Mouse (Mus musculus) ovary, postnatal 10 days (tissue): ENCODE measurements around the gene Thoc3.
"Not testable (repeated sequence)": the region's sequence is repeated elsewhere in the genome, so short reads cannot be mapped to it uniquely, and the experiment has no call there.

ENCODE experiments used
- DNase-seq: peaks from one replicate; pipeline ENCODE4 v3.0.0; 2022; ENCODE audit warnings: low spot score

The Thoc3 gene

DNA sequence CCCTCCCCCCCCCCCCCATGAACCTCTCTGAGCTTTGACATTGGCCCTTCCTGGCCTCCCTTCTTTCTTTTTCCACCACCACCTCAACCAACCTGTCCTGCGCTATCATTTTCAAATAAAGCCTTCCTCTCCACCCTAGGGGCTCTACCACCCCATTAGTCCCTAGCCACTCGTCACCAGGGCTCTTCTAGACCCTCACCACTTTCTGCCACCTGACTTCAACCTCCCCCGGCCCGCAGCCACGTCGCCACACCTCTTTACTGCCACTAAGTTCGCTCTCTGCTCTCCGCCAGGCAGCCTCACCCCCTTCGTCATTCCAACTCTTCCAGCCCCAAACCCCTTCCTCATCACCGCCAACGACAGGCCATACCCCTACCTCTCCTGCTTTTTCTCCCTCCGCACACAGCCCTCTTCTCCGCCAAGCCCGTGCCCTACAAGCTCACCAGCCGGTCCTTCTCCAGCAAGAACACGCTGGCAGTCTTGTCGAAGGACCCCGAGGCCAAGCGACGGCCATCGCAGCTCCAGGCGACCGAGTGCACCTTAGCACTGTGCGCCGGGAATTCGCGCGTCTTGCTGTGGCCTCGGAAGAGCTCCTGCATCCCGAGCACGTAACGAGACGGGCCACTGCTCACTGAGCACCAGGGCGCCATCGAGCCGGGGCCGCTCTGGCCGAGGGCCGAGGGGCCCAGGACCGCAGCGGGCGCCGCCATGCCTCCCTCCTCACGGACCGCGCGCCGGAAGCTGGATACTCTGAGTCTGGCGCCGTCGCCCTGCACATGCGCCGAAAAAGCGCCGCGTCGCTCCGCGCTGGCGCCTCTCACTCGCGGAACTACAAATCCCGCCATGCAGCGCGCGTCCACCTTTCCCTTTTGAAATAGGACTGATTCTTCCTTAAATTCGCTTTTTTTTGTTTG is at the start of gene Thoc3:
TSS of gene Thoc3 (minus strand) at position 752 of the 914 bp plus-strand sequence.
- peak; percentile 60 for DNase-seq

DNA sequence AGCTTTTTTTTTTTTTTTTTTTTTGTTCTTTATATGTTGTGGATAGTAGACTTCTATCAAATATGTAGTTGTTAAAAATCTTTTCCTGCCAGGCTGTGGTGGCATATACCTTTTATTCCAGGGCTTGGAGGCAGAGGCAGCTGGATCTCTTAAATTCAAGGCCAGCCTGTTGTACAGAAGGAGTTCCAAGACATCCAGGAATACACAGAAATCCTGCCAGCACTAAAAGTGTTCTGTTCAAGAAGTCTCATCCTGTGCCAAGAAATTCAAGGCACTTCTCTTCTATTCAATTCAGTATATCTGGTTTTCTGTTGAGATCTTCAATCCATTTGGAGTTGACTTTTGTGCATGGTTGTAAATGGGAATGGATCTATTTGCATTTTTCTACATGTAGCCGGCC is 37.3 kb upstream of the Thoc3 start:
- no peak for DNase-seq

DNA sequence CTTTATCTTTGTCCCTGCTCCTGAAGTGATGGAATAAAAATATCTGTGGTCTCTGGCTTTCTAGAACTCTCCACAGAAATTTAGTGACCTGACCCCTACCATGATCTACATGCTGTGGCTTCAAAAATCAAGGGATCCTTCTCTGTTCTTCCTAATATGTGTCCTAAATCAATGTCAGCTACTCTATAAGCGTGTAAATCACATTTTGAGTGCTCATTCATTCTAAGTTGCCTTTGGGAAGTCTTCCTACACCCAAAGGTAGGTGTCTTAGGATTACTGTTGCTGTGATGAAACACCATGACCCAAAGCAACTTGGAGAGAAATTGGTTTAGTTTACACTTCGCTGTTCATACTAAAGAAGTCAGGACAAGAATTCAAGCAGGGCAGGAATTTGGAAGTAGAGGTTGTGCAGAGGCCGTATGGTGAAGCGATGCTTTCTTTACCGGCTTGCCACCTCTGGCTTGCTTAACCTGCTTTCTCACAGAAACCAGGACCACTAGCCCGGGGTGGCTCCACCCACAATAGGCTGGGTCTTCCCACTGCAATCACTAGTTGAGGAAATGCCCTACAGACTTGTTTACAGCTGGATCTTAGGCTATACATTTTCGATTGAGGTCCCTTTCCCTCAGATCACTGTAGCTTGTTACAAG is 36.1 kb upstream of the Thoc3 start:
- DNase-seq: no peak

DNA sequence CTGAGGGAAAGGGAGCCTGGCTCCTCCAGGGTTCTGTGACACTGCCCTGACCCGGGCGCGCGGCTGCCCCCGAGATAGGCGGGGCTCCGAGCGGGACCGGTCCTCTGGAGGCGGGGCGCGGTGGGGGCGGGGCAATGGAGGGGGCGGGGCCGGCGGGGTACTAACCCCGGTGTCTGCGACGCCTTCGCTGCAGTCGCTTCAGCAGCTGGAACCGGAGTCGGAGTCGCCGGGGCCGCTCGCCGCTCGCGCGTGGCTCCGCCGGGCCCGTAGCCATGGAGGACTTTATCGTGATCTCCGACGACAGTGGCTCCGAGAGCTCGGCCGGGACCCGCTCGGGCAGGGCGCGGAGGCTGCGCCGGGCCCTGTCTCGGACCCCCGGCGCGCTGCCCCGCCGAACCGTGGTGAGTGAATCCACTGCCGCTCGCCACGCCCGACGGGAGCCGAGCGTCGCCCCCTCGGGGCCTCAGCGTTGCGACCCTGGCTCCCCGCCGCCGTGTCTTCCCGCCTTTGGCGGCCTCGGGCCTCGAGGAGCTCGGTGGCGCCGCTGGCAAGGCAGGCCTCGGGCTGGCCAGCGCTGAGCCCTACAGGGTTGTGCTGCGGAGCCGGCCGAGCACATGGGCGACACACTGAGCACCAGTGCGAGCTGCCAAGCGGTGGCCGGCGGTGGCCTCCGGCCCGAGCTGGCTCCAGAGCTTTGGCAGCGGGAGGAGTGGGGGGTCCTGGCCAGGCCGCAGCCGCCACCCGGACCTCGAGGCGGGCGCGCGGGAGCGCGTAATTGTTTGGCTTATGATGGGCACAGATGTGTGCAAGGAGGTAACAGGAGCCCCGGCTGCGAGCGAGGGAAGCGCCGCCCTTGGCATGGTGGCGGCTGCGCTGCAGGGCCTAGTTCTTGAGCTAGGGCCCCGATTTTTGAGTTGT is 35.2 kb upstream of the Thoc3 start, which contains the start of gene Simc1:
TSS of gene Simc1 (plus strand) at position 176 of the 918 bp plus-strand sequence.
- DNase-seq: peak; percentile 53

DNA sequence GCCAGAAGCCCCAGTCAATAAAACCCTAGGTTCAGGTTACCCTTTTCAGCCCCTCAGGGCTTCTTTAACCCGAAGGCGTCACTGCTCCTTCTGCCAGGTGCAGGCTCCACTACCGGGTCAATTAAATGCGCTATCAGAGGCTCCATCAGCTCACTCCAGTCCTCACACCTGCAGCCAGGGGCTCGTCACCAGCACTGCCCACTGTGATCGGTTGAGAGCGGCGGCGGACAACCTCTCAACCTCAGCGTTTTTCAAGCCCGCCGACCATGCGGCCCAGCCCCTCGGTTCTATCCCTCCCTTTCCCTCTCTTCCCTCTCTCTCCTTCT is 34.6 kb upstream of the Thoc3 start:
- DNase-seq: no peak

DNA sequence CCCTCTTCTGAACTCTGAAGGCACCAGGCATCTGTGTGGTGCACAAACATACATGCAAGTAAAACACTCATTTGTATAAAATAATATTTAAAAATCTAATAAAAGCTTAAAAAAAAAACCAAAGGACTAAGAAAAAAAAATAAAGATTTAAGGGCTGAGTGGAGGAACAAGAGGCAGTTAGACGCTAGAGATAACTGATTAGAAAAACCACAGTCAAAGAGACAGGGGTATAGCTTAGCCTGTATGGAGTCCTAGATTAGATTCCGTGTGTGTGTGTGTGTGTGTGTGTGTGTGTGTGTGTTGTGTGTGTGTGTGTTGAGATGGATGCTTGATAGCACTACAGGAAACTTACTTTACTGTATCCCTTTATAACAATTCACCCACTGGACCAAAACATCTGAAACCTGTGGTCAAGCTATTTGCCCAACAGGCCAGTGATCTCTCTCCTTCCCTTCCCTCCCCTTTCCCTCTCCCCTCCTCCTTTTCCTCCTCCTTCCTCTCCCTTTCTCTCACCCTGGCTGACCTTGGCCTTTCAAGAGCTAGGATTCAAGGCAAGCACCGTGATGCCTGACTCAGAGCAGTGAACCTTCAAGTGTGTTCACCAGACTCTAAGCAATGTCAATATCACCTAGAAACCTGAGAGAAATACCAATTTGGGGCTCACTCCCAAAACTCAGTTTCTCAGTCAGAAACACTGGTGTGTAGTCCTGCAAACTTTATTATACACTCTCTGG is 33.5 kb upstream of the Thoc3 start:
- no peak for DNase-seq

DNA sequence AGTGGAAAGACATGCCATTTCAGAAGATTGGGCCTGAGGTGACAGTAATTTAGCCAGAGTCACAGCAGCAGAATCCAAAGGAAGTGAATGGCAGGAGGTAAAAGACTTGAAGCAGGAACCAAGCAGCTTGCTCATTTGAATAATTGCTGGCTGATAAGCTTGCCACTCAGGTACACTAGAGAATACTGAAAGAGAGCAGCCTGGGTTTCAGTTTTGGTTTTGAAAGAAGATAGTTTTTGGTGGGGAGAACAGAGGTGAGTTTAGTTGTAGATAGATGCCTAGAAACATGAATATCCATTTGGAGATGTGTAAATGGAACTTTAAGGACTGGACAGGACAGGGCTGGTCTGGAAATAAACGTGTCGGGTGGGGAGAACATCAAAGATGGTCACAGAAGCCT is 32.7 kb upstream of the Thoc3 start:
- no peak for DNase-seq

DNA sequence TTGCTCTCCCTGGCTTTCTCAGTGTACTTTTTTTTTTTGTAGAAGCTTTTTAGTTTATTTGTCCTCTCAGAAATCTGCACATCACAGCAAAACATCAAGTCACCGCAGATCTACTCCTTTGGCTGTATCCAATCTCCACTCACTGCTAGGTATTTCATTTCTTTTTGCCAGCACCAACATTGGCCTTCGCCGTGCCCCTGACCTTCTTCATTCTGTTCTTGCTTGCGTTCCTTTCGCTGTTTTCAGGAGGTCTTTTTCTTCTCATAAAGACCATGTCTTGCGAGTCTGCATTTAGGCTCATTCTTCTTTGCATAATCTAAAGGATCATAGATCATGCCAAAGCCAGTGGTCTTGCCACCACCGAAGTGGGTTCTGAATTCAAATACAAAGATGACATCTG is 30.9 kb upstream of the Thoc3 start:
- DNase-seq: not testable (repeated sequence)

DNA sequence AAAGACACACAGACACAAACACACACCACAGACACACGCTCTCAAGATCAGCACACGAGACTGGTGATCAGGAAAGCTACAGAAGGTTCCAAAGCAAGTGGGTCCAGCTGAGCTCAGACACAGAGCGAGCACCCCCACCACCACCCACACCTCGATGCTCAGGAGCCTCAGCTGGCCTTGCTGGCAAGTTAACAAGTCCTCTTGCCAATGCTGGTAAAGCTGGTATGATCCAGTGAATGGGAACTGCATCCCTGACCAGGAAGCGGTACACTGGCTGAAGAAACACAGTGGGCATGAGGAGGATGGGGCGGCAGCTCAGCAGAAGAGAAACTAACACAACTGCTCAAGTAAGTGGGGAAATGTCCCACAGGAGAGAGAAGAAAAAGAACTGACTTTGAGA is 22.7 kb upstream of the Thoc3 start:
- no peak for DNase-seq

DNA sequence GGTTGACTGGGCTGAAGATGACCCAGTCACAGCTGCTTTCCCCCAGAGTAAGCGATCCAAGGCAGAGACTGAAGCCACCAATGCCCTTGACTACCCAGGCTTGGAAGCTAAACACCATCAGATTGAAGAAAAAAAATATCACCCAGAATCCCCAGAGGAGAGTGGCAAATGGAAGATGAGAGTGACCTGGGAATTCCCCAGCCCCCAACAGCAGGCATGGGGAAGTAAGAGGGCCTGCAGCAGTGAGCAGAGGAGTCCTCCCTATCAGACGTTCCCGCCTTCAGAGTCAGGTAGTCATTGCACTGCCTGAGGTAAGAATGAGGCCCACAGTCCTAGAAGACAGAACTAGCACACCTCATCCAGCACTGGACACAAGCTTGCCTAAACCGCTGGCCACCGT is 21.8 kb upstream of the Thoc3 start:
- DNase-seq: no peak

DNA sequence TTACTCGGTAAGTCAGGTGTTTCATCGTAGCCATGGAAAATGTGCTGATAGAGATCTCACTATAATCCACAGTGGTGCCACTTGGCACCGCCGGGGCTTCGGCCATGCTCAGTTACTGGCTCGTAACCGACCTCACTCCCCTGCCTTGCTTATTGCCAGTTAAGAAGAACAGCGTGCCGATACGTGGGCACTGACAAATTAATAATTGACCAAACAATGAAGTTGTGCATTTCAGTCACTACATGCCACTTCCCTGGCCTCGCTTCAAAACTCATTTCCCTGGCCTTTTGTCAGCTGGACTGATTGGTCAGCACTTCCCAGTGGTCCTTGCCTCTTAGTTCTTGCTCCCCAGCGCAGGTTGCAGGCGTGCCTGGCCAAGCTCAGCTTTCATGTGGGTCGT is 12.8 kb upstream of the Thoc3 start:
- no peak for DNase-seq

DNA sequence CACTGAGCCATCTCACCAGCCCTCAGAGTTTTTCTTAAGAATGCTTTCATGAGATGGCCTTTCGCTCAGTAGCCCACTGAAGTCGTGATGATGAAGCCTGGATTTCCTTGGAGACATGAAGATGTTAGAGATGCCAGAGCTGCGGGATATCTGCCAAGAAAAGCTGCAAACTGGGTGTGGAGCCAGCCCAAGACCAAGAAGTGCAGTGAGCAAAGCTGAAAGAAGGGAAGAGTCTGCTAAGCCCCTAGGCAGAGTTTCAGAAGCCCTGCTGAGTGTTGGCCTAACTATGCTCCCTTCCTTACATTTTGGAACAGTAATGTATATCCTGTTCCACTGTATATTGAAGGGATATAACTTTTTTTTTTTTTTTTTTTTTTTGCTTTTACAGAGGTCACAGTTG is 10.6 kb upstream of the Thoc3 start:
- no peak for DNase-seq

DNA sequence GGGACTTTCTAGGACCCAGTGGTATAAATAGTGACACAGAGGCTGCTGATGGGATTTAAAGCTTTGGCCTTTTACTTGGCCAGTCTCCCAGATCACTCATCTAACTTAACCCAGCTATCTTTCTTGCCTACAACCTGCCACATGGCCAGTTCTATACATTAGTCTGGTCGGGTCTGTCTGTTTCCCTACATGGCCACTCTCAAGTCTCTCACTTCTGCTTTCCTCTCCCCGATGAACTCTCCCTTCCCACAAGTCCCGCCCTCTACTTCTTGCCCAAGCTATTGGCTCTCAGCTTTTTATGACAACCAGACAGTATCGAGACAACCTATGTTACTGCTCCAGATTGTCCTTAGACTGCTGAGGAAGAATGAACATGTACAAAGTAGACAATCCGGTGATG is 7.1 kb upstream of the Thoc3 start:
- DNase-seq: no peak

DNA sequence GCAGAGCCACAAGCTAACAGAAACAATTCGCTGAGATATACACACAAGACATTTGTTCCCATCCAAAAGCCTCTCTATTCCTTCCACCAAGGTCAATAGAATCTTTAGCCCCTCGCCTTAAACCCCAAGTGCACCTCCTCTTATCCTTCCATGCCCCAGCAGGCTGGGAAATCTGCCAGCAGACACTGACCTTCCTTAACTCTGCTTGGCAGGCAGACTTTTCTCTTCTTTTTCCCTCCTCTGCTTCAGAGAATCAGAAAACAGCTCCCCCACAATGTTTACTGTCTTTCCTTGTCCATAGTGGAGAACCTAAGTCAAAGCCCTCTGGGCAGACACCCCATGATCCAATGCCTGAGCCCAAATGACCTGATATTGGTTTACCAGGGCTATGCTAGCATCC is 6.3 kb upstream of the Thoc3 start:
- DNase-seq: no peak

DNA sequence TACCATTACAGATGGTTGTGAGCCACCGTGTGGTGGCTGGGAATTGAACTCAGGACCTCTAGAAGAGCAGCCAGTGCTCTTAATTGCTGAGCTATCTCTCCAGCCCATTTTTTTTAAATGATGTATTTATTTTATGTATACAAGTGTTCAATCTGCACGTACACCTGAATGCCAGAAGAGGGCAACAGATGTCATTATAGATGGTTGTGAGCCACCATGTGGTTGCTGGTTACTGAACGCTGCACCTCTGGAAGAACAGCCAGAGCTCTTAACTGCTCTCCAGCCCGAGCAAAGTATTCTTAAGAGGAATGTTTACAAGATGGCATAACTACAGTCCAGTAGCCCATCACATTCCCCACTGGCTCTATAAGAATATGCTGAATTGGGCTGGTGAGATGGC is 3.3 kb upstream of the Thoc3 start:
- no peak for DNase-seq

DNA sequence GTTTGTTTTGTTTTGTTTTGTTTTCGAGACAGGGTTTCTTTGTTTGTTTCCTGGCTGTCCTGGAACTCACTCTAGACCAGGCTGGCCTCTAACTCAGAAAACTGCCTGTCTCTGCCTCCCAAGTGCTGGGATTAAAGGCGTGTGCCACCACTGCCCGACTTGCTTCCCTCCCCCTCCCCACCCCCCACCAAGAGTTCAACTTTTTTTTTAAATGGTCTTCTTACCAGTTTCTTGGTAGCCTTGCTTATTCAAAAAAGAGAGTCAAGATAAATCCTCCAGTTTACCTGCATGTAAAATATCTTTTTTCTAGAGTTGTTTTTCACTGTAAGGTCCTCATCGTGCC is 334 bp upstream of the Thoc3 start:
- DNase-seq: no peak

DNA sequence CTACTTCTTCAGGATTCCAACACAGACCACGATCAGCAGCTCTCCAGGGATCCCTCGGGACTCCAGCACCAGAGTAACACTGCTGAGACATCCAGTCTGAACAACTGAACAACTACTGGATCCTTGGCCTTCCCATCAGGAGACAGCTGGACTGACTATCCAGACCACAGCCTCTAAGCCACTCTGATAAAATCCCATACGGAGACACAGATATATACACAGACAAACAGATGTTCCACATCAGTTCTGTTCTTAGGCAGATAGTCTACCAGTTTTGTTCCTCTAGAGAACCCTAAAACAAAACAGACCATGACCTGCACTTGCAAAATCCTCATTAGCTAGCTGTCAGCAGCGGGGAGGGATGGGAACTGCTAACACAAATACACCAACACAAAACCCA is 9.4 kb downstream of the Thoc3 start:
- DNase-seq: no peak

DNA sequence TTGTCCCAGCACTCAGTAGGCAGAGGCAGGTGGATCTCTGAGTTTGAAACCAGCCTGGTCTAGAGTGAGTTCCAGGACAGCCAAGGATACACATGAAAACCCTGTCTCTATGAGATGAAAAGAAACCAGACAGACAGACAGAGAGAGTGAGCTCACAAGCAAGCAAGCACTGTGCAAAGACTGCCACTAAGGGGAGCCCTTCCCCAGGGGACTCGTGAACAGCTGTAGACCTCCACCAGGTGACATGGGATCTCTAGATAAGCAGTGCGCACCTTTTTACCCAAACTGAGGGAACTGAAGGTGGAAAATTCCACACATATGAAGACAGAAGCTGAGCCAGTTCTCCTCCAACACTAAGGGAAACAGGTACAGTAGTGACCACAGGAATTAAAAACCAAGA is 11.6 kb downstream of the Thoc3 start:
- DNase-seq: no peak

DNA sequence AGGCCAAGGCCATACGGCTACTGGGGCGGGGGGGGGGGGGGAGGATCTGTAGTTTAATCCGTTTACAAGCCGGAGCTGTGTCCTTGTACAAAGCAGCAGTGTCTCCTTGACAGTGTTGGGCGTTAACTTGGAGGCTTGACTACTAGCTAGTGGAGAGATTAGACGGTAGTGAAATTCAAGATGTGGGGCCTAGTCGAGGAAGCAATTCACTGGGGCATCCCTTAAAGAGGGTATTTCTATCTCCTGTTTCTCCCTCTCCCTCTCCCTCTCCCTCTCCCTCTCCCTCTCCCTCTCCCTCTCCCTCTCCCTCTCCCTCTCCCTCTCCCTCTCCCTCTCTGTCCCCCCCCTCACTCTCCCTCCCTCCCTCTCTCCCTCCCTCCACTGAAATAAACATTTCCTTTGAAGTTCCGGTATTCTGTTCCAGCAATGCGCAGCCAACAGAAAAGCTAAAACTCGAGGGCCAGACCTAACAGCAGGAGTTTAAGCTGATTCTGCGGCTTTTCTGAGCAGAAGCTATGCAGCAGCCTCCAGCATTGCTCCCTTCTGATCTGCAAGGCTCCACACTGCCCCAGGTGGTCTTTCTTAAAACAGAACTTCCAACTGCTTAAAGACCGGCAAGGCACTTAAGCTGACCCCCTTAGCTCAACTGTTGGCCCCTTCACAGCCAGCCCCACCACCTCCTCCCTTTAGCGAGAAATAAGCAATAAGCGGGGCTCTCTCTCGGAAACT is 21.0 kb downstream of the Thoc3 start:
- DNase-seq: no peak

DNA sequence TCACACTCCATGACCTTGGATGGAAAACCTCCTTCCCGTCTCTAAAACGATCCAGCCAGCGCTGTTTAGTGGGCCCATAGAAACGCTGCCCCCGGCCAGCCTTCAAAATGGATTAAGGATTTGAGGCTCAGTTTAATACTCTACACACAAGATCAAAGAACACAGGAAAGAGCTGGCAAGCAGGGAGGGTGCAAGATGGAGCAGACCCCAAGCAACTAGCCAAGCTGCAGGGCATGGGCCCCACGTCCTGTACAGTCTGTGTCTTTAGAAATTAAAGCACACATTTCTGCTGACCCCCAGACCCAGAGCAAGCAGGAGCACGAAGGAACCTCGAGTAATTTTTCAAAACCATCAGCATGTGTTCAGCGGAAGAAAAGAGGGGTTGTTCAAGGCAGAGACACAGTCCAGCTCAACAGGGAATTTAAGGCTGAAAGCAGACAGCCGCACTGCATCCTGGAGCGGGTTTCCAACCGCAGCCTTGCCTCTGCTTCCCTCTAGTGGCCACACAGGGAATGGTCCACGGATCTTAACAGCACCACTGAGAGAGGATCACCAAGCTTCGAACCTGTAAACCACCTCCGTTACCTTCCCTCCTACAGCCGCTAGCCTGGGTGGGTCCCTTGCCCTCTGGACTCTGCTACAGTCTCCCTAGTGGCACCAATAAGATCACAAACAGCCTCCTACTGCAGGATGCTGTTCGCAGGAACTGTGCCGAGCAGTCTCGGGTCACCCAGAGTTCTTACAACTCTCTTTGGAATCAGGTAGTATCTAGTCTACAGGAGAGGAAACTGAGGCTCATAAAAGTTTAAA is 21.8 kb downstream of the Thoc3 start:
- DNase-seq: peak; percentile 77
